20 mouse cellular contexts compared by ENCODE assay signal in genomic region chr2:160629528-160629830, GRCm38 (mm10).
"Had no signal": no experiment of that assay in that cellular context is flagged by ENCODE, and none has a peak within 500 bp of the region (broad histone marks: within the 10 kb centered on the region; RNA-seq: fewer than 3 reads in every experiment).

No protein-coding gene starts in this region.

- H3K4me3 ChIP-seq: intestine, embryonic 15.5 days; kidney, embryonic 15.5 days; left cerebral cortex, adult 2 months; limb, embryonic 12.5 days; limb, embryonic 15.5 days; lung, embryonic 15.5 days; midbrain, embryonic 12.5 days; midbrain, embryonic 15.5 days; neural tube, embryonic 13.5 days had no signal

- H3K27ac ChIP-seq: intestine, embryonic 15.5 days; kidney, embryonic 15.5 days; left cerebral cortex, adult 2 months; limb, embryonic 12.5 days; limb, embryonic 15.5 days; lung, embryonic 15.5 days; macrophage; midbrain, embryonic 12.5 days; midbrain, embryonic 15.5 days; neural tube, embryonic 13.5 days had no signal

- ATAC-seq: intestine, embryonic 15.5 days; midbrain, embryonic 15.5 days had no signal

- H3K9me3 ChIP-seq: intestine, embryonic 15.5 days; kidney, embryonic 15.5 days; limb, embryonic 12.5 days; limb, embryonic 15.5 days; lung, embryonic 15.5 days; midbrain, embryonic 12.5 days; midbrain, embryonic 15.5 days; neural tube, embryonic 13.5 days had no signal

- H3K27me3 ChIP-seq: intestine, embryonic 15.5 days; kidney, embryonic 15.5 days; limb, embryonic 12.5 days; limb, embryonic 15.5 days; lung, embryonic 15.5 days; midbrain, embryonic 12.5 days; midbrain, embryonic 15.5 days; neural tube, embryonic 13.5 days had no signal

- DNase-seq: kidney, adult 11 months; kidney, adult 8-10 months; kidney, postnatal 10 days; kidney, postnatal 36 days; layer of hippocampus, postnatal 36 days; left cerebral cortex, postnatal 4 days; lung, adult 18-20 months; thymus, adult 2 months; thymus, postnatal 14 days; thymus, postnatal 4 days had no signal

- H3K4me2 ChIP-seq: intestine, embryonic 15.5 days; kidney, embryonic 15.5 days; limb, embryonic 12.5 days; limb, embryonic 15.5 days; lung, embryonic 15.5 days; midbrain, embryonic 12.5 days; midbrain, embryonic 15.5 days; neural tube, embryonic 13.5 days had no signal

- H3K9ac ChIP-seq: intestine, embryonic 15.5 days; kidney, embryonic 15.5 days; limb, embryonic 12.5 days; limb, embryonic 15.5 days; lung, embryonic 15.5 days; midbrain, embryonic 12.5 days; midbrain, embryonic 15.5 days; neural tube, embryonic 13.5 days had no signal

- H3K4me1 ChIP-seq: intestine, embryonic 15.5 days; kidney, embryonic 15.5 days; limb, embryonic 12.5 days; limb, embryonic 15.5 days; lung, embryonic 15.5 days; midbrain, embryonic 12.5 days; midbrain, embryonic 15.5 days; neural tube, embryonic 13.5 days had no signal

- H3K36me3 ChIP-seq: intestine, embryonic 15.5 days; kidney, embryonic 15.5 days; limb, embryonic 12.5 days; limb, embryonic 15.5 days; lung, embryonic 15.5 days; midbrain, embryonic 12.5 days; midbrain, embryonic 15.5 days; neural tube, embryonic 13.5 days had no signal
